Mouse (Mus musculus): Measurements from ENCODE around the gene 2010111I01Rik. TPM values are rescaled to one million over a fixed set of nuclear protein-coding genes. Genes with fewer than 3 reads are reported as not detected.

The 2010111I01Rik gene
- polyA plus RNA-seq (2014; fragmentation: Illumina TruSeq; extraction: RNeasy Lipid Tissue Mini Kit (QIAGEN cat#74804); ENCODE audit: low replicate concordance): 24.2 TPM

GRCm38 (mm10) chr13:62964640-62965311, at the start of gene 2010111I01Rik:
2010111I01Rik (plus strand) TSS chr13:62964893.

Other genes starting within 250 kb of the 2010111I01Rik start
- gene Platr25, start 204.2 kb upstream of the 2010111I01Rik start, polyA plus RNA-seq (2014; fragmentation: Illumina TruSeq; extraction: RNeasy Lipid Tissue Mini Kit (QIAGEN cat#74804); ENCODE audit: low replicate concordance): 32.2 TPM
- 10.4 TPM for gene Gm5141, start 179.1 kb upstream of the 2010111I01Rik start, polyA plus RNA-seq (2014; fragmentation: Illumina TruSeq; extraction: RNeasy Lipid Tissue Mini Kit (QIAGEN cat#74804); ENCODE audit: low replicate concordance)
- gene Fbp2, start 106.5 kb upstream of the 2010111I01Rik start, polyA plus RNA-seq (2014; fragmentation: Illumina TruSeq; extraction: RNeasy Lipid Tissue Mini Kit (QIAGEN cat#74804); ENCODE audit: low replicate concordance): 115 TPM
- gene Fbp1, start 76.6 kb upstream of the 2010111I01Rik start, polyA plus RNA-seq (2014; fragmentation: Illumina TruSeq; extraction: RNeasy Lipid Tissue Mini Kit (QIAGEN cat#74804); ENCODE audit: low replicate concordance): 59.9 TPM